Mouse (Mus musculus) hindlimb bud, embryonic 11.5 days (tissue): ENCODE measurements at regions not wholly inside any gene's neighbourhood (a gene's known extent, or its start where the extent isn't known, plus 50 kb on each side); places are given as distances from the start of the nearest gene placed in this dataset.
A peak's percentile ranks its signal among the peaks of the same experiment; 100 is the strongest.

Source experiments
- DNase-seq: peaks from one replicate; pipeline ENCODE4 v3.0.0-alpha.2; 2012; ENCODE audit warnings: low read depth, low spot score; ENCODE audit errors: extremely low spot score

DNA sequence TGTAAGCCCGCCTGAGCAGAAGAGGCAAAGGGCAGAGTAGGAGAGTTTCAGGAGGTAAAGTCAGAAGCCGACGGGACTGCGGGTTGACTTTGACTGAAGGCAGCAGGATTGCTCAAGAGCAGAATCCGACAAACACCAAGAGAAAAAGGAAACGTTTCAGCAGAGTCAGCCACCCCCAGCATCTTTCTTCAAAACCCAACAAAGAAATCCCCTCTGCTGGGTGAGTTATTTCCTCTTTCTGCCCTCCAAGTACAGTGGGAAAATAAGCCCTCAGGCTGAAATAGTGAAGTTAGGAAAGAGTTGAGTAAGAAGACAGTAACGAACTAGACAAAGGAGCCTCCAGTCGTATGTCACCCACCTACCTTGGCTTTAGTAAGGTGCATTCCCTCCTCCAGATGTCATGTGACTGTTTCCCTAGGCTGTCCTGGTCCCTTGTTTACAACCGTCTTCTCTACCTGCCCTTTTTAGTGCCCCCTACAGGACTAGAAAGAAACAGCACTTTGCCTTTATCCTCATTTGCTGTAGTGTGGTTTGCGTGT, 196.9 kb downstream of the Dusp6 start:
- DNase-seq: no peak

DNA sequence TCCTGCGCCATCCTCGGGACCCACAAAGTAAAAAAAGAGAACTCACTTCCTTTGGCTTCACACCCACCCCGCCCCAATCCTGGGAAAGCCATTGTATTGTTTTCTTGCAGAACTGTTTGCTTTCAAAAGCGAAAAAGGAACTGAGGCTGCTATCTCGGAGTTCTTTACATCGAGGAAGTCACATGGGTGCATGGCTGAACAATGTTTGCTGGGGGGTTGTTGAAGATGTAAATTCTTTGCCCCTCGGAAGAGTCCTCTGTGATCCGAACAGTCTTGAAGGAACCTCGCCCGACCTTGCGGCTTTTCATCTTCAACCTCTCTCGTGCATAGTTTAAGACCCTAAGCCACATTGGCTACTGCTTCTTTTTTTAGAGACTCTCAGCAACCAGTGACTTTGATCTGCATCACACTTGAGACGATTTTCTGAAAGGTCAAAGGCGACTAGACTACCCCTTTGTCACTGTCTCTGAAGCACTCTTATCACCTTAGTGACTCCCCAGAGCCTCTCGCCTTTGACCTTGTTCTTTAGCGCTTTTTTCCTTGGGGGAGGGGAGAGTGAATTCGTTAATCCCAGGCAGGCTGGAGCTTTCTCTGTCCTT, 197.9 kb downstream of the Dusp6 start:
- DNase-seq: peak; percentile 49

DNA sequence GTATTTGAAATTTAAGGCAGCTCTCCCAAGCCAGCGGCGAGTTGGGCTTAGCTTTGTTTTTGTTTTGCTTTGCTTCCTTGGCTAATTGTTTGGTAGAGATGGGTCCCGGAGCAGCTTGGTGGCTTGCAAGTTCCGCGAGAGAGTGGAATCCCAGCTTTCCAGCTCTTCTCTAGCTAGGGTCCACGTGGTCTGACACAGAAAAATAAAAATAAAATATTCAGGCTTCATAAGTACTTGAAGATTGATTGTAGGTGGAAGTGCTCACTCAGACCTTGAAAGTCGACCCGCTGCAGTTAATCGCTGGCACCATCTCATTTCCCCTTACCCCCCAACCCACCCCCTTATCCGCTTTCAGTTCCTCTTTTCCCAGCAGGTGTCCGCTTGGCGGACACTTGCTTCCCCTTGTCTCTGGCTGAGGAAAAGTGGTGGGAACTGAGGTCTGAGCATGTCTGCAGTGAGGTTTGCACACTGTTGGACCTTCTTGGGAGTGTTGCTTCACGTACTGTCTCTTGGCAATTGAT, 198.5 kb downstream of the Dusp6 start:
- no peak for DNase-seq

DNA sequence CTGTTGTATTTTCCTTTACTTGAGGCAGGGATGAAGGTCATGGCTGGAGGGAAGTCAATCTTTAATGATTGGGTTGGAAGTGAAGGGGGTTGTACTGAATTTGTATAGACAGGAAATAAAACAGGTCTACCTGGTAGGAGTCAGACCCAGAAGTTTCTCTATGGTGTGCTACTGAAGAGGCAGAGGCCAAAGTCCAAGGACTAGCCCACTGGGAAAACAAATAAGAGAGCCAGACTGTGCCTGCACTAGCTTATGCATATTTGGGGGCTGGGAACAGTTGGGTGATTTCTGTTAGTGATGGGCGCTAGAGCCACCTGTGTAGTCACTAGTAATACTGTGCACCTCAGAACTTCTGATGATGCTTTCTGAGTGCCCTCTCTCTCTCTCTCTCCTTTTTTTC, 203.7 kb downstream of the Dusp6 start:
- DNase-seq: no peak

DNA sequence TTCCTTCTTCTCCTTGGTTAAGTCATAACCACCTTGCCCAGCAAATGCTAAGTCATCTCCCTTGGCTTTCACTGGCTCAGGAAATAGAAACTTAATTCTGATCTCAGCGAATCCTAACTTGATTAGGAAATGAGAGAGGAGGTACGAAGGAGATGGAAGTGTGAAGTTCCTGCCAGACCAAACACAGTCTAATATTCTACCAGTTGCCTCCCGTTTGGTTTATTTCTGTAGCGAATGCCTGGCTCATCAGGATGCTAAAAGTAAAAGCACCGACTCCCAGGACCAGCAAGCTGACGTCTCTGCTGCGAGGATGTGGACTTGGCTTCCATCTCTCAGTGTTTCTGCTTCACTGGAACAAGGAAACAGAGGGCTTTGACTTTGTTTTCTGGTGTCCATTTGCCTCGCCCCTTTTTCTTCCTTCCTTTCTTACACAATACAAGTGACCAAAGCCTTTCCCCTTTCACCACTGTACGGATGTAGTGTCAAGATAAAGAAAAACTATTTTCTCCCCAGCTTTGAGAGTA, 204.3 kb downstream of the Dusp6 start:
- no peak for DNase-seq

DNA sequence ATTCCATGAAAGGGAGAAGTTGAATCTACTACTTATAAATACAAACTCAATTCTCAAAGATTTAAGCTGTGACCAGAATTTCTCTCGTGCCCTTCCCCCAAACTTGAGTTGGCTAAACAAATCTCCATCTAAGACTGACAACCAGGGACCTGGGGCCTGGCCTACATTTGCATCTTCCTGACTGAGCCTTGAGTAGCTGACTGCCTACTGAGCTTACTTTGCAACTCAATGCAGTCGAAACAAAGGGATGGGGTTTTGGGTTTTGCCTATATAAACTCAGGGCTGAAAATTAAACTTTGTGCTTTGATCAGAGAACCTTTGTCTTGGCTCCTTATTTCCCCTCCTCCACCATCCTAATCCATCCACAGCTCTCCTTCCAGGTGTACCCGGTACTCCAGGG, 205.9 kb downstream of the Dusp6 start:
- DNase-seq: no peak

DNA sequence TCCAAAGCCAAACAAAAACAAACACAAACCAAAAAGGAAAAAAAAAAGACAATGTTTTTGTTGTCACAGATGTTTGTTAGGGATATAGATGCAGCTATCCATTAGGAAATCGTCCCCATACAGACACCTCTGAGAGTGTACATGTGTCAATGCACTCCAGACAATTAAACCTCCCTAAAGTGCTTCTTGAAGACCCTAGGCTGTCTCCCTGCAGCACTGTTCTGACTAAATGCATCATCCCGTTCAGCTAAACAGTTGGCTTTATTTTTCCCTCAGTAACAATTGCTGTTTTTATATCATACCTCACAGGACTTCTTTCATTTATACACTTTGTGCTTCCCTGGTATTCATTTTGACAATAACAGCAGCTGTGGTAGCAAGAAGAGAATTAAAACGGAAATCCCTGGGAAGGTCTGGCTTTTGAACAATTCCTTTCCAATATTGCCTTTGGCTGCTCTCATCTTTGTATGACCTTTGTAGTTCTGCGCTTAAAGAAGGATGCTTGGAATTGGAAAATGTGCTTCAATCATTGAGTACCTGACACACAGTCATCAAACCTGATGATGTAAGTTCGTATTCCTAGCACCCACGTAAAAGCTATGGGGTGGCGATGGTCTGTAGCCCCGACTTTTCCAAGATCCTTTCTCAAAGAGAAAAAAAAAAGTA, 208.9 kb downstream of the Dusp6 start:
- DNase-seq: no peak

DNA sequence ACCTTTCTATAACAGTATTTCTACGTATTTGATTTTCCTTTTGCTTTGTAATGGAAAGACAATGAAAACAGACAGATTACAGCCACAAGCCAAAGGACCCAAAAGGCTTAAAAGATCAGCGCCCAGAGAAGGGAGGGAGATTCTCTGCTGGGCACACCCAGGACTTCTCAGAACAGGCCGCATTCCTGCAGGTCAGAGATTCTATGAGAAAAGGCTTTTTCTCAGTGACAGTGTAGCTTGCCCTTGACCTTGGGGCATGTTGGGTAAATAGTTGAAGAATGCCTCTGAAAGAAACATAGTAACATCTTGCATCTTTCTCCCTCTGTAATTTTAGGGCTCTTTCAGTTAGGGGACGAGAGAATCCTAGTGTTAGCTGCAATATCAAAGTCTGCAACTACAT, 209.8 kb downstream of the Dusp6 start:
- DNase-seq: no peak

DNA sequence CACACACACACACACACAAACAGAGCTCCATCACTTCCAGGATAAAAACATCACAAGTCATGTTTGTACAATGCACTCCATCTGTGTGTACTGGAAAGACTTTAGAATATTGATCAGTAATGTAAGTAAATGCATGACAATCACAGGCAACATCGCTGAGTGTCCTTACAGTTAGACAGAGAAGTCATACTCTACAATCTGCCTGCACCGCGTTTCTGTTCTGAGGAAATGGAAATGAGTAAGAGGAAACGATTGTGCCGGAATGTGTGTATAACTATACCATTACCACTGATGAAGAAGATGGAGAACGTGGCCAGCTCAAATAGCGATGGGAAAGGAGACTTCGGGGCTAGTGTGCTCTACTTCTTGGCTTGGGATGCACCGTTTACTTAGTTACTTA, 210.7 kb downstream of the Dusp6 start:
- DNase-seq: no peak

DNA sequence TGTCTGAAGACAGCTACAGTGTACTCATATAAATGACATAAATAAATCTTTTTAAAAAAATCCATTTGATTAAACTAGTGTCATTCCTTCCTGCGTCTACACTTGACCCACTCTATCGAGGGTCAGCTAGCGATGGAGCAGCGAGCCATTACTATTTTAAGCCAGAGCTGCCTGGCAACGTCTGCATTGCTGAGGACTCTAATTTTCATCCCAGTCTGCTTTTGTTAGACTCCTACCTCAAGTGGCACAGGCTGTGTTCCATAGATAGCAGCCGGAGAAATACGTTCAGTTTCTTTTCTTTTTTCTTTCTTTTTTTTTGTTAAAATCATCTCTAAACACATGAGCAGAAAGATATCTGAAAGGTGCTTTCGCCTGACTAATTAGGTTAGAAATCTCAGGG, 211.5 kb downstream of the Dusp6 start:
- no peak for DNase-seq

DNA sequence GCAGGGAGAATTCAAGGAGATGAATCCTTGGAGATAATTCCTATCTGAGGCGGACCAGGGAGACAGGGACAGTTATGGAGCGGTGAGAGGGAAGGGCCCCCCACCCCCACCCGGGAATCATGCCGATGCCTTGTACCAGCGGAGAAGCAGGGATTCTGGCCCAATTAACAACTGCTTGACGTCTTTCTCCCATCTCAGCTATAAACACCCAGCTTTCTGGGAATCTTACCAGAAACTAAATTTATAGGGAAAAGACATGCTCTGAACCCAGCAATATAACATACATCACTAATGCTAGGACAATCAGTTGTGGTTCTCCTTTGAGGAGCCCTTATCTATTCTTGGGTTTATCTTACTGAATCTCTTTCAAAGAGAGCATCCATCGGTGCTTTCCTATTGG, 213.2 kb downstream of the Dusp6 start:
- DNase-seq: no peak

DNA sequence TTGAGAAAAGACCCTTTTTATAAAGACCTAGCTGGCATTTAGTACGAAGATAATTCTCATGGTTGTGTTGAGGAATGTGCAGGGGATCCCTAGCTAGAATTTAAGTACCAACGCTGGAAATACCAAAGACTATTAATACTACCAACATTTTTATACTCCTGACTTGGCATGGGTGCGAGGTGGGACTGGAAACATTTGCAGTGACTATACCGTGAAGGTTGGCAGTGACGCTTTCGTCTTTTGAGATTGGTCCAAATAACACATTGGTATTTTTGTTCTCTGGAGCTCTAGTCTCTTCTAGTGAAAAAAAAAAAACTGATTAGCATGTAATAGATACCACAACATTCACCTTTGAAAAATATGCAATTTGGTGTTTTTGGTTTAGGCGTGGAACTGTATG, 213.7 kb downstream of the Dusp6 start:
- DNase-seq: no peak

DNA sequence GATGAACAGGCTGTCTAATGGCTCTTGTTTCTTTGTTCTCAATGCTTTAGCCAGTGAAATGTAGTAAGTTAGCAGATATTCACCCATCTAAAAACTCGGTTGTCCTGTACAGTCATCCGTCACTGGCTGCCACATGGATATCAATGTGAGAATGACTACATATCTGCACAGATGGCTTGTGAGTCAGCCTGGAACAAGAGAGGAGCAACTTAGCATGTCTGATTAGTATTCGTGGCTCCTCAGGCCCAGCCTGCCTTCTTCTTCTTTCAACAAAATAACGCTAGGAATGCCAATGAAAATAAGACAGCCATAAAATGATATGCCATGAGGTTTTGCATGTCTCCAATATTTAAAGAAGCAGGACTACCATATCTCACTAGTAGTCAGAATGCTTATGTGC, 217.5 kb downstream of the Dusp6 start:
- no peak for DNase-seq

DNA sequence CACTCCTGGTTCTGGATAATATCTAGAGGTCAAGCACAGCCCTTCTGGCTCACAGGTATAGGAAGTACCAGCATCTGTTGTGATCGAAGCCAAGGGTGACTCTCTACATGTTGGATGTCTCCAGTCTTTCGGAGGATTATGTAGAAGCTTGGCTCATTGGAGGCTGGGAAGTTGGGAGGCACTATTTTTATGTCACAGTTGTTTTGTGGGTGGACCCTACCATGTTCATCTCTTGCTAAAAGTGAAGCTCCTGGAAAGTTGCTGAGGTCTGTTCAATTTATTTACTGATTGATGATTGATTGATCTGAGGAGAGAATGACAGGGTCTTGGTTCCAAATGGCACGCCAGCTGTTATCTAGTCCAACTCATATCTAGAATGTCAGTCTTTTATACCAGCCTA, 219.0 kb downstream of the Dusp6 start:
- no peak for DNase-seq

DNA sequence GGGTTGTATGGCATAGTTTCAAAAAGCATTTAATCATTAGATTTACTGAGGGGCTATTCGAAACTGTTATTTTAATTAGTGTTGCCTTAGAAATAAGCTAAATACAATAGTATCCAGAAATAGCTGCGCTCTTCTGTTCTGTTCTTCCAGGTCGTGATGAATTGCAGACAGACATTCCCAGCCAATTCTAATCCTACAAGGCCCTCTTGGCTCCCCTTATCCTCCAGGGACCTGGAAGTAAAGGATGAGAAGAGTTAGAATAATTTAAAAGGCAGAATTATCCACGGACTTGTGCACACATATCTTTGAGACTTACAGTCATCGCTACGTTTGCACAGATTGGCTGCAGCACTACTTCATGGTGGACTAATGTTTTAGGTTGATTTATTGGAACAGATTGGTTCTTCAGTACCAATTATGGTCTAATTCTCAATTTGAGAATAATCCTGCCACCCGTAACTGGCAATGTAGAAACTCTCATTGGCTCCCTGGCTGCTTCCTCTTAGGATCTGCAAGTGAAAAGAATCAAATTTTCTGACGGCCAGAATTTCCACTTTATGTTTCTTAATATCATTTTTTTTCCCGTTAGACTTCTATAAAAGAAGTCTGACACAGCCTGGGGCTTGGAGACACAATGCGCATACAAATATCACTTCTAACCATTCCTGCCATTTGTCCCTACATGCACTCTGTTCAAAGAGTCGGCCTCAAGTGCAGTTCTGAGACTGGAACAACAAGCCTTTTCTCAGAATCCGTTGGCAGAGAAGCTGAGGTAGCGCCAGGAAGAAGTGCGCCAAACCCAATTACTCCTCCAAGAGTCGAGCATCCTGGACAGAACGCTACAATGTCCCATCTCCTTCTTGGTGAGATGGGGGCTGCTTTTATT, 225.4 kb downstream of the Dusp6 start:
- no peak for DNase-seq

DNA sequence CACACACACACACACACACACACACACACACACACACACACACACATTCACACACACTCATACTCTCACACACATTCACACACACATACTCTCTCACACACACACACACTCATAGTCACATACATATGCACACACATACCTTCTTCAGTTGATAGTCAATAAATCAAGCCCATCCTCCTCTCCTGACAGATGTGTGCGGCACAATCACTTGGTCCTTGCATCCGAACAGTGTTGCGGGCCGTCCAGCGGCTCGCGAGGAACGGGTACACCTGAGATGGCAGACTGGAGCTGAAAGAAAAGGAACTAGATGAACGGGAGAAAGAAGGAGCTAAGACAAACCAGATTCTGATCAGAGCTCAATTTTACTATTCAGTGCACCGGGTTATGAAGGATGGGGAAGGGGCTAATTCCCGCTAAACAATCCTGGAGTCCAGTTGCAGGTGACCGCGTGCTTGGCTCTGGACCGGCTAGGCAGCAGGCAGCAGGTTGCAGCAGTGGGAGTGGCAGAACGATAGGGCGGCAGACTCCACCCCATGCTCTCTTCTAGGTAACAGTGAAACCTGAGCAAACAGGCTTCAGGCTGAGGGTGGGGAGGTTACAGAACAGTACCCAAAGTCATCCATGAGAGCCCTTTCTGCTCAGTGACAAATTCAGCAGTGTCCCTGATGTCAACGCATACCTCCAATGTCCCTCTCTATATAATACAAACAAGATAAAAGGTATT, 247.8 kb downstream of the Csl start:
- no peak for DNase-seq

DNA sequence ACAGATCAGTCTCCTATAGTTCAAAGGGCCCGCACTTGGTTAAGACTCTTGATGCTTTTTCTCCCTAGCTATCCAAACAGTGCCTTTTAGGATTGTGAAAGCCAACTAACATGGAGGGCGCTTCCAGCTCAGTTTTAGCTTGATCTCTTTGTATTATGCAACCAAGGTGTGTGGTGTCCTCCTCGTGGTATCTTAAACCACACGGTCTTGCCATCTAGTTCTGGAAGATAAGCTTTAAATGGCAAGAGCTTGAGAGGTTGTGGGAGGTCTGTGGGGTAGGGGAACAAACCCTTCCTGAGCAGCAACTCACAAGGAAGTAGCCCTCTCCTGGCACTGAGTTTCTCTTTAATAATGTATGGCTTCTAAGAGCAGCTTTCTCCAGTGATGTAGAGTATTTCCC, 241.5 kb downstream of the Csl start:
- no peak for DNase-seq

DNA sequence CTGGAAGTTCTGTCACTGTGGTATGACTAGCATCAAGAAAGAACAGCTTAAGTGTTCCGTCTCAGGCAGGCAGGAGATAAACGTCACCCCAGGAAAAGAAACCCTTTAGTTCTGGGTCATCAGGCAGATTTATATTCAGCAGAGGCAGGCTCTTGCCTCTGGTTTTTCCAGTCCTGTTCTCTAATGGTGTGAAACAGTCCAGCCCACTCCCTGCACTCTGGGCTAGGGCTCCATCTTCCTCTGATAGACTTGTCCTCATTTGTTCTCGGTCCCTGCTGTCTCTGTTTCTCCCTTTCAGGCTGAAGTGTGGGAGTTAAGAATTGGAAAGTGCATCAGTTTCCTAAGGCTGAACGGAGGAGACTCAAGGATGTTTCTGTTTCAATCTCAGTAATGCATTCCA, 240.0 kb downstream of the Csl start:
- no peak for DNase-seq

DNA sequence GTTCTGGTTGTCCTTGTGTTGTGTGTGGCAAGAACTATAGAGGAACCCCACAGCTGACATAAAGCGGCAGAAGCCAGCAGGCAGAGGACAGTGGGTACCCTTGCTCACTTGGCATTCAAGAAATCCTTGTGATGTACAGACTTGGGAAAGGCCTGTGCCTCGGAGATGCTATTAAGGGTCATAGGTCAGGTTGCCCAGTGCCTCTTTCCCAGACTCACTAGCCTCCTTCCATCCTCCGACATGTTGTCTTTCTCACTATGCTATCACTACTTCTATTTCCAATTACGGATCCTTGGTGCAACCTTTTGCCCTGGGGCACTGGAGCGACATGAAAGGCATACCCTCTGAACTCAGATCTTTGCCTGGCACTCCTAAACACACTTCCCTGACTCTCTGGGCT, 235.6 kb downstream of the Csl start:
- no peak for DNase-seq

DNA sequence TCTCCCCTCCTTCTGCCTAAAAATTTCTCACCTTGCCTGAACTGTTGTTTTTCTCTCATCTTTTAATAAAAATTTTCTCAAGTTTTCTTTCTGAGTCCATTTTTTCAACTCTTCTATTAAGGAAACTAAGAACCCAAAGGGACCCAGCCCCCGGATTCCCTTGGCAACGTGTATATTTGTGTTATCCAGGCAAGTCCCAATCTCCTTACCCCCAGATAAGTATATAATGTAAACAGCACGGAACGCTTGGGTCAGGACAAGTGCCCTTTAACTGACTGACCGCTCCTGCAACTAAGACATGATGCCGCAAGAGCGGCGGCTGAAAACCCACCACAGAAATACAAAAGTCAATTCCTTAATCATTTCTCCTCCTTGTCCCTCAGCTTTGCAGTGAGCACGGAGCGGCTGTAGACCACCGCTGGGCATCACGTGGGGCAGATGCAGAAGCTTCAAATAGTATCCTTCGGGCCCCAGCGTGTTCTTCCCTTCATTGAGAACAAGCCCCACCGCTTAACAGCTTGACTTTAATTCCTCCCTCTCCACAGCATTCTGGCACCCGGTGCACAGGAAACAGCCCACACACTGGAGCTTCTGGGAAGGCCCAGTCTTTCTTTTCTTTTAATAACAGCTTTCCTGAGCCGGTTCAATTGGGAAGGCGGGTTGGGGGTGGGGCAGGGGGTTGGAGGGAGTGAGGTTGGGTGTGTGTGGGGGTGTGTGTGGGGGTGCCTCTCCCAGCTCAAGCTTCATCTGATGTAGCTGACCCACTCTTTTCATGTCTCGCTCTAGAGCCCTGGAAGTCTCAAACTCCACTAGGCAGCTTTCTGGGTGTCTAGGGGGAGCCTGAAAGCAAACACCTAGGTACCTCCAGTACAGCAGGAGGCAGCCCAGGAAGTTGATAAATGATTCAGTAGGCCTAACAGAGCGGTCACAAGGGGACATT, 234.9 kb downstream of the Csl start:
- DNase-seq: no peak
